Mouse (Mus musculus) bone marrow, adult 2 months (tissue): ENCODE results near the gene Zfp568.

ENCODE experiments used
- CTCF ChIP-seq: fragments of 200-500 bp; IDR thresholded peaks from 2 replicates; pipeline ENCODE4 v1.5.1; 2011; ENCODE audit warnings: low read length, control low read depth; ENCODE audit not compliant: control insufficient read depth, insufficient read depth
- POLR2A ChIP-seq: fragments of 200-500 bp; IDR thresholded peaks from 2 replicates; pipeline ENCODE4 v1.6.1; 2011; ENCODE audit warnings: low read depth, mild to moderate bottlenecking, control low read depth, low read length, borderline replicate concordance; ENCODE audit not compliant: control insufficient read depth

DNA sequence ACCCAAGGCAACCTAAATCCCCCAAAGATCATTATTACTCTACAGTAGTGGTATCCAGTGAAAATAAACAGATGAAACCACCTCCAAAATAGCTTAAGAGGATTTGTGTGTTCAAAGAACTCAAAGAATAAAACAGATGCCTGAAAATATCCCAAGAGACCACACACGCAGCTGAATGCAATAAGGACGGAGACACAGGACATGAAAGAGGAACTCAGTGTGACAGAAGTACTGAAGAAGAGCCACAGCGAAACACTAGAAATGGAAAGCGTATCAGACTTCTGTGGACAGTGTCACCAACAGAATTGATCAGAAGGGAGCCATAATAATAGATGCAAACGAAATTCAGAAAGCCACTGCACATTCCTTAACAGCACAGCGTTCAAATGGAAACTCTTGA, 44.9 kb upstream of the Zfp568 start:
- TF ChIP-seq CTCF (no peak), POLR2A (no peak)
